Mouse (Mus musculus) hindbrain, embryonic 13.5 days (tissue): Measurements from ENCODE around the gene Tbx2. TPM values are rescaled to one million over a fixed set of nuclear protein-coding genes. Genes with fewer than 3 reads are reported as not detected.

Source experiments
- ATAC-seq: fragments of 200-750 bp; cut with Nextera tagmentation; 2 replicates; pipeline ENCODE4 v1.8.0; 2017; ENCODE audit warnings: moderate TSS enrichment; ENCODE audit not compliant: low FRiP score
- H3K27ac ChIP-seq: fragments of 300-500 bp; sonication (generic); 2 replicates; pipeline ENCODE4 v1.5.1; 2015; ENCODE audit warnings: inconsistent platforms, mild to moderate bottlenecking, moderate library complexity
- H3K27me3 ChIP-seq: fragments of 300-500 bp; sonication (generic); 2 replicates; pipeline ENCODE4 v1.6.1; 2015; ENCODE audit warnings: mild to moderate bottlenecking, inconsistent platforms
- H3K36me3 ChIP-seq: fragments of 300-500 bp; sonication (generic); 2 replicates; pipeline ENCODE4 v1.6.1; 2015; ENCODE audit warnings: mild to moderate bottlenecking, inconsistent platforms
- H3K4me1 ChIP-seq: fragments of 300-500 bp; sonication (generic); replicated peaks from 2 replicates; pipeline ENCODE4 v1.6.1; 2015; ENCODE audit warnings: inconsistent platforms
- H3K4me2 ChIP-seq: fragments of 300-500 bp; sonication (generic); 2 replicates; pipeline ENCODE4 v1.6.1; 2015; ENCODE audit warnings: inconsistent platforms, mild to moderate bottlenecking, moderate library complexity
- H3K4me3 ChIP-seq: fragments of 300-500 bp; sonication (generic); 2 replicates; pipeline ENCODE4 v1.5.1; 2015; ENCODE audit warnings: mild to moderate bottlenecking, inconsistent platforms
- H3K9ac ChIP-seq: fragments of 300-500 bp; sonication (generic); 2 replicates; pipeline ENCODE4 v1.6.1; 2015; ENCODE audit warnings: mild to moderate bottlenecking, inconsistent platforms
- H3K9me3 ChIP-seq: fragments of 300-500 bp; sonication (generic); 2 replicates; pipeline ENCODE4 v1.6.1; 2016; ENCODE audit warnings: inconsistent platforms
- WGBS: fragments of 180-500 bp; shearing (Covaris S2); methylation state at CpG from one replicate; pipeline ENCODE4 v1.1.7; 2015; 5-methylcytosine and 5-hydroxymethylcytosine counted together
- polyA plus RNA-seq: library from polyadenylated mRNA; unstranded; fragments of >200 nt; fragmentation: Nextera tagmentation; extraction: Ambion mirVana; gene quantifications from 2 replicates; pipeline ENCODE4 v1.2.1, GENCODE M21; 2015

Tbx2 gene
- polyA plus RNA-seq, 1 experiment from 2014 or later, result 1.6 TPM

- Histone ChIP-seq H3K27me3 (peaks cover 12% of the 10 kb centered on the region; the same call in 1 of the 2 replicates), H3K27ac (no peak overlapping the region), H3K4me2 (no peak overlapping the region), H3K9ac (no peak overlapping the region), H3K4me1 (peaks cover 15% of the 10 kb centered on the region), H3K36me3 (no peaks in the 10 kb centered on the region), H3K4me3 (no peak overlapping the region), H3K9me3 (no peaks in the 10 kb centered on the region)
- WGBS, result 84% methylated on average over 4 of the region's 4 CpGs
- no peak for ATAC-seq
Measured at GRCm38 (mm10) chr11:85811229-85811628, 21.1 kb upstream of the Tbx2 start.

GRCm38 (mm10) chr11:85811676-85812075 lies 20.7 kb upstream of the Tbx2 start:
- Histone ChIP-seq H3K27me3 (peaks cover 12% of the 10 kb centered on the region; the same call in 1 of the 2 replicates), H3K4me3 (no peak overlapping the region), H3K9me3 (no peaks in the 10 kb centered on the region), H3K36me3 (no peaks in the 10 kb centered on the region), H3K27ac (no peak overlapping the region), H3K9ac (no peak overlapping the region), H3K4me2 (no peak overlapping the region), H3K4me1 (peaks cover 15% of the 10 kb centered on the region)
- 89% methylated on average over 5 of the region's 5 CpGs for WGBS
- ATAC-seq, result no peak

DNA sequence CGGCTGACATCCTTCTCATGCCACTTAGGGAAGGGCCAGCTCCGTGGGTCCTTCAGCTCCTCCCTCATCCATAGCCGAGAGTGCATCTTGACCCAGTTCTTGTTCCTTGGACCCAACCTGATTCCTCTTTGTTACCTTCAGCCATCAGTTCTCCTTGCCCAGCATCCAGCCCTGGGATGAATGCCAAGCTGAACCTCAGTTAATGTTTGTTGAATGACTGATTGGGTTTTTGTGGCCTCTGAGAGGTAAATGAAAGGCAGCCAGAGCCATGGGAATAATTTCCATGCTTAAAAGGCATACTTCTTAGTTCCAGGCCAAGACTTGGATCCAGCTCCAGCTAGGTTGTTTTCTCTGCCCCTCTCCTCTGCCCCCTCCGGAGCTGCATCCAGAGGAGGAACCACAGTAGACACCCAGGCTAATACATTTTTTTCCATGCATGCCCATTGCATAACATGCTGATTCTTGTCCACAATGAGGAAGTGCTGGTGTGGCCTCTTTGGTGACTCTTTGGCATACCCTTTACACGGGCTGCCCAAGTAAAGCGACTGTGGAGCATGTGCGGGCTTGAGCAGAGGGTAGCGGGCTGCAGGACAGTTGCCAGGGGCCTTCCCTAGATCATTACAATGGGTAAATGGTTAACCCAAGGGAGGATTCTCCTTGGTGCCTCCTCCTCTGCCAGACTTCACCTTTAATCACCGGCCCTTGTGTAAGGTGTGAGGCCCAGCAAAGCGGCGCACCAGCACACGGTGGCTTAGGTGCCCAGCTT lies 20.0 kb upstream of the Tbx2 start:
- ATAC-seq, result no peak
- 89% methylated on average over 12 of the region's 12 CpGs for WGBS
- Histone ChIP-seq H3K36me3 (no peaks in the 10 kb centered on the region), H3K27me3 (peaks cover 12% of the 10 kb centered on the region; the same call in 1 of the 2 replicates), H3K4me1 (peaks cover 15% of the 10 kb centered on the region), H3K27ac (no peak overlapping the region), H3K9ac (no peak overlapping the region), H3K4me3 (no peak overlapping the region), H3K9me3 (no peaks in the 10 kb centered on the region), H3K4me2 (no peak overlapping the region)

DNA sequence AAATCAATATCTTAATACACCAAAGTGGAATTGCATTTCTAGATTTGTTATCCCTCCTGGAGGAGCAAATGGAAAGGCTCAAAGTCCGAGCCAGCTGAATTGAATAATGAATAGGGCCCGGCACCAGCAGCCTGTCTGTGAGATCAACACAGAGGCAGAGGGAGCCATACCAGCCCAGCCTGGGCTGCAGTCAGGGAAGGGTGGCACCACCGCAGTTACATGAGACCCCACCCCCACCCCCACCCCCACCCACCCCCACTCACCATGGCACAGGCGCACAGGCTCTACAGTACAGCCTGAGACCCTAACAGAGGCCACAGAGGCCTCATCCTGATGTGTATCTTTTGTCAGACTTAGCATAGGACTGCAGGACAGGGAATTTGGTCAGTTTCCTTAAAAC lies 17.7 kb upstream of the Tbx2 start:
- H3K9me3 ChIP-seq, result no peaks in the 10 kb centered on the region
- peaks cover 15% of the 10 kb centered on the region for H3K4me1 ChIP-seq
- WGBS, result 35% methylated on average over 4 of the region's 4 CpGs
- H3K36me3 ChIP-seq, result no peaks in the 10 kb centered on the region
- no peak for ATAC-seq
- peaks cover 17% of the 10 kb centered on the region for H3K27me3 ChIP-seq
- no peak overlapping the region for H3K4me2 ChIP-seq
- no peak overlapping the region for H3K9ac ChIP-seq
- no peak overlapping the region for H3K4me3 ChIP-seq
- H3K27ac ChIP-seq, result no peak overlapping the region

GRCm38 (mm10) chr11:85816471-85816870 lies 15.9 kb upstream of the Tbx2 start:
- H3K27ac ChIP-seq, result no peak overlapping the region
- H3K27me3 ChIP-seq, result peaks cover 33% of the 10 kb centered on the region
- no peaks in the 10 kb centered on the region for H3K36me3 ChIP-seq
- H3K9ac ChIP-seq, result no peak overlapping the region
- WGBS, result 77% methylated on average over 5 of the region's 5 CpGs
- no peak overlapping the region for H3K4me2 ChIP-seq
- no peak overlapping the region for H3K4me3 ChIP-seq
- no peak for ATAC-seq
- no peaks in the 10 kb centered on the region for H3K9me3 ChIP-seq
- H3K4me1 ChIP-seq, result peaks cover 15% of the 10 kb centered on the region

- Histone ChIP-seq H3K4me3 (no peak overlapping the region), H3K27me3 (peaks cover 39% of the 10 kb centered on the region), H3K9me3 (no peaks in the 10 kb centered on the region), H3K4me2 (no peak overlapping the region), H3K4me1 (peaks cover 18% of the 10 kb centered on the region), H3K36me3 (no peaks in the 10 kb centered on the region), H3K27ac (no peak overlapping the region), H3K9ac (no peak overlapping the region)
- 85% methylated on average over 3 of the region's 3 CpGs for WGBS
- ATAC-seq, result no peak
Measured at GRCm38 (mm10) chr11:85818401-85818800, 13.9 kb upstream of the Tbx2 start.

DNA sequence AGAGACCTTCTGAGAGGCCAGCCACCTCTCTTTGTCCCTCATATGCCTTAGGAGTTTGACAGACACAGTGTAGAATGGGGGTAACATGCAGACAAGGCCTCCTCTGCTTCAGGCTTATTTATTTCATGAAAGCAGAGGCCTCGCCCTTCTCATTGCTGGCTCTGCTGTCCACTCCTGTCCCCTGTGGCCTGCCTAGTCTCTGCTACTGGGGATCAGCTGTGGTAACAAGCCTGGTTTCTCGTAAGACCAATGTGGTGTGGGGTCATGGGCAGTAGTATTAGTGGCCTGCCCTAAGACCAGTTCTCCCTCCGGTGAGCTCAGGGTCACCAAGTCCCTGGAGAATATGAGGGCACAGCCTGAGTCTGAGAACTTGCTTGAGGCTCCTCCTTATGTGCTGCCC lies 11.4 kb upstream of the Tbx2 start:
- peaks cover 61% of the 10 kb centered on the region for H3K27me3 ChIP-seq
- ATAC-seq, result no peak
- no peaks in the 10 kb centered on the region for H3K9me3 ChIP-seq
- H3K4me1 ChIP-seq, result peaks cover 3% of the 10 kb centered on the region; the same call in 1 of the 2 replicates
- H3K4me3 ChIP-seq, result no peak overlapping the region
- no peaks in the 10 kb centered on the region for H3K36me3 ChIP-seq
- no peak overlapping the region for H3K4me2 ChIP-seq
- H3K9ac ChIP-seq, result no peak overlapping the region
- WGBS, result 82% methylated on average over 3 of the region's 3 CpGs
- H3K27ac ChIP-seq, result no peak overlapping the region

- H3K9ac ChIP-seq, result no peak overlapping the region
- H3K9me3 ChIP-seq, result no peaks in the 10 kb centered on the region
- no peak overlapping the region for H3K4me2 ChIP-seq
- H3K4me1 ChIP-seq, result peaks cover 3% of the 10 kb centered on the region; the same call in 1 of the 2 replicates
- H3K27me3 ChIP-seq, result peaks cover 68% of the 10 kb centered on the region
- H3K36me3 ChIP-seq, result no peaks in the 10 kb centered on the region
- no peak overlapping the region for H3K4me3 ChIP-seq
- no peak overlapping the region for H3K27ac ChIP-seq
- WGBS, result 75% methylated on average over 9 of the region's 9 CpGs
- no peak for ATAC-seq
Measured at GRCm38 (mm10) chr11:85821659-85822058, 10.7 kb upstream of the Tbx2 start.

DNA sequence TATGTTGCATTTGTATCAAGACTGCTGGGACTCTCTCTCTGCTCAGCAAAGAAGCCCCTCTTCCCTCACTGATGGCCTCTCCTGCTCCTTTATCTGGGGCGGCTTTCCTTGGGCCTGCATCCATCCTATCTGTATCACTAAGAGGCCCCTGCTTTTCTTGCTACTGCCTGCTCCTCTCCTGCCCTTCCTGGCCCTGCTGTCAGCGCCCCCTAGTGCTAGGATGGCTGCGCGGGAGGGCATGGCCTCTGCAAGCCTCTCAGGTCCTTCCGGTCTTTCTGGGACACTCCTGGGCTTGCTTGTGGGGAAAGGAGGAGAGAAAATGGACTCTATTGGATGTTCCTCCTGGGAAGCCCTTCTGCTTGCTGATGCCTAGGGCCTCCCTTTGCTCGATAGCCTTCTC lies 9.2 kb upstream of the Tbx2 start:
- Histone ChIP-seq H3K4me1 (peaks cover 3% of the 10 kb centered on the region; the same call in 1 of the 2 replicates), H3K27ac (no peak overlapping the region), H3K27me3 (peaks cover 83% of the 10 kb centered on the region), H3K4me2 (no peak overlapping the region), H3K9me3 (no peaks in the 10 kb centered on the region), H3K9ac (no peak overlapping the region), H3K36me3 (no peaks in the 10 kb centered on the region), H3K4me3 (no peak overlapping the region)
- ATAC-seq, result no peak
- WGBS, result 9% methylated on average over 6 of the region's 6 CpGs

DNA sequence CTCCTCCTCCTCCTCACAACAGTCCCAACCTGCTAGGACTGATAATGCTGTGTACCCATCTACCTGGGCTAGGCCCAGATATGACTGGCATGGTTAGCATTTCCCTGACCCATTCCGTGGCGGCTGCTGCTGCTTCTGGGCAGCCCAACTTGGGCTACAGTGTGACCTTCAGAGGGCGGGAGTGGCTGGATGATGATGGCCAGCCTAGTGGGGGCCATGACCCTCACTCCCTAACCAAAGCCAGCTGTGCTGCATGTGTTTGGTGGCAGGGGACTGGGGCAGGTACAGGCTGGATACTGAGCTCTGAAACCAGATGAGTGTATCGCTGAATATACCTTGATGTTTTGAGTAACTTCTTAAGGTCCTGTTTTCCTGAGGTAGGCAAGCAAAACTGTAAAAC lies 8.6 kb upstream of the Tbx2 start:
- Histone ChIP-seq H3K27ac (no peak overlapping the region), H3K4me3 (no peak overlapping the region), H3K9ac (no peak overlapping the region), H3K36me3 (no peaks in the 10 kb centered on the region), H3K4me1 (peaks cover 4% of the 10 kb centered on the region; the same call in 1 of the 2 replicates), H3K9me3 (no peaks in the 10 kb centered on the region), H3K27me3 (peaks cover 85% of the 10 kb centered on the region), H3K4me2 (no peak overlapping the region)
- ATAC-seq, result no peak
- 88% methylated on average over 4 of the region's 4 CpGs for WGBS

DNA sequence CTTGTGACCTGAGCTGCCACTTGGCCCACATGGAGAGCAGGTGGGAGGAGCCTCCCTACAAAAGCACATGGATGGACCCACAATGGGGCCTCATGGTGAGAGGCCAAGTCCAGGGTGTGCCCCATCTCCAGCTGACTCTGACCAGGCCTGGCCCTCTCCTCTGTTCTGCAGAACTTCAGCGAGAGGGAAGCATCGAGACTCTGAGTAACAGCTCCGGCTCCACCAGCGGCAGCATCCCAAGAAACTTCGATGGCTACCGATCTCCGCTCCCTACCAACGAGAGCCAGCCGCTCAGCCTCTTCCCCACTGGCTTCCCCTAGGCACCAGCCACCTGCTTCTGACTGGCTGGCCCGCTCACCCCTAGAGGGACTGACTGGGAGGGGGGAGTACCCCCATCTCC lies 7.3 kb upstream of the Tbx2 start:
- Histone ChIP-seq H3K4me2 (no peak overlapping the region), H3K36me3 (no peaks in the 10 kb centered on the region), H3K27me3 (peaks cover 93% of the 10 kb centered on the region), H3K9ac (no peak overlapping the region), H3K4me3 (no peak overlapping the region), H3K27ac (no peak overlapping the region), H3K9me3 (no peaks in the 10 kb centered on the region), H3K4me1 (peaks cover 16% of the 10 kb centered on the region)
- no peak for ATAC-seq
- WGBS, result 73% methylated on average over 10 of the region's 10 CpGs

DNA sequence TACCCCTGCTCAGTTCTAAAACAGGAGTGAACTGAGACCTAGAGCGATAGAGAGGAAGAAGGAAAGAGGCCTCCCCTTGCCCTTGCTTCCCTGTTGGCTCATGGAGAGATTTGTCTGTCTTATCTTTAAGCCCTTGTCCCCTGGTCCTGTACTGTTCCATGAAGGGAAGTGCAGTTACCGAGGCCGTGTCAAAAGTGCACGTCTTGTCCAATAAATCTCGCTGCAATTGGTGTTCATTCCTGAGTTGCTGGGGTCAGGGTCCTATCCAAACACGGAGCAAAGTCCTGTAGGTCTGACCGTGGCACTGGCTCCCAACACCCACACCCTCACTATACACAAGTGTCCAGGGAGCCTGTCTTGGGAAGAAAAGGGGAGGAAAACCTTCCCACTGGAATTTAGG lies 6.5 kb upstream of the Tbx2 start:
- peaks cover 93% of the 10 kb centered on the region for H3K27me3 ChIP-seq
- no peaks in the 10 kb centered on the region for H3K36me3 ChIP-seq
- H3K9me3 ChIP-seq, result no peaks in the 10 kb centered on the region
- H3K9ac ChIP-seq, result no peak overlapping the region
- H3K4me2 ChIP-seq, result no peak overlapping the region
- H3K4me1 ChIP-seq, result peaks cover 18% of the 10 kb centered on the region
- WGBS, result 83% methylated on average over 7 of the region's 7 CpGs
- no peak overlapping the region for H3K27ac ChIP-seq
- ATAC-seq, result no peak
- H3K4me3 ChIP-seq, result no peak overlapping the region

GRCm38 (mm10) chr11:85827342-85827741 lies 5.0 kb upstream of the Tbx2 start:
- Histone ChIP-seq H3K36me3 (no peaks in the 10 kb centered on the region), H3K4me3 (no peak overlapping the region), H3K27ac (no peak overlapping the region), H3K4me2 (no peak overlapping the region), H3K9me3 (no peaks in the 10 kb centered on the region), H3K9ac (no peak overlapping the region), H3K4me1 (peaks cover 24% of the 10 kb centered on the region), H3K27me3 (peaks cover 99% of the 10 kb centered on the region)
- no peak for ATAC-seq
- 11% methylated on average over 9 of the region's 9 CpGs for WGBS
